Mouse (Mus musculus) neural tube, embryonic 12.5 days (tissue): ENCODE results near the gene Mrps17. TPM values are rescaled to one million over a fixed set of nuclear protein-coding genes. Genes with fewer than 3 reads are reported as not detected.
"Not testable (repeated sequence)": the region's sequence is repeated elsewhere in the genome, so short reads cannot be mapped to it uniquely, and the experiment has no call there.

Experiments
- ATAC-seq: fragments of 200-750 bp; cut with Nextera tagmentation; 2 replicates; pipeline ENCODE4 v1.8.0; 2017; ENCODE audit warnings: low read depth, mild to moderate bottlenecking, moderate TSS enrichment, moderate library complexity; ENCODE audit not compliant: low FRiP score
- H3K27ac ChIP-seq: fragments of 300-500 bp; sonication (generic); 2 replicates; pipeline ENCODE4 v1.5.1; 2016
- H3K27me3 ChIP-seq: fragments of 300-500 bp; sonication (generic); replicated peaks from 2 replicates; pipeline ENCODE4 v1.6.1; 2016; ENCODE audit warnings: mild to moderate bottlenecking
- H3K36me3 ChIP-seq: fragments of 300-500 bp; sonication (generic); 2 replicates; pipeline ENCODE4 v1.6.1; 2016; ENCODE audit warnings: mild to moderate bottlenecking
- H3K4me1 ChIP-seq: fragments of 300-500 bp; sonication (generic); 2 replicates; pipeline ENCODE4 v1.6.1; 2016
- H3K4me2 ChIP-seq: fragments of 300-500 bp; sonication (generic); replicated peaks from 2 replicates; pipeline ENCODE4 v1.6.1; 2016; ENCODE audit warnings: mild to moderate bottlenecking
- H3K4me3 ChIP-seq: fragments of 300-500 bp; sonication (generic); 2 replicates; pipeline ENCODE4 v1.5.1; 2016
- H3K9ac ChIP-seq: fragments of 300-500 bp; sonication (generic); 2 replicates; pipeline ENCODE4 v1.6.1; 2016; ENCODE audit warnings: mild to moderate bottlenecking
- H3K9me3 ChIP-seq: fragments of 300-500 bp; sonication (generic); 2 replicates; pipeline ENCODE4 v1.6.1; 2016; ENCODE audit warnings: mild to moderate bottlenecking
- WGBS: fragments of 180-500 bp; shearing (Covaris S2); methylation state at CpG from one replicate; pipeline ENCODE4 v1.1.7; 2016; 5-methylcytosine and 5-hydroxymethylcytosine counted together
- polyA plus RNA-seq: library from polyadenylated mRNA; unstranded; fragments of >200 nt; fragmentation: Nextera tagmentation; extraction: Ambion mirVana; gene quantifications from 2 replicates; pipeline ENCODE4 v1.2.1, GENCODE M21; 2016

Mrps17 gene
- polyA plus RNA-seq, result 153 and 156 TPM in 2 replicates

- peak within 1 kb of the TSS; percentile 88 for H3K4me2 ChIP-seq
Measured at GRCm38 (mm10) chr5:129715326-129715861, at the start of gene Mrps17. Gene Mrps17, plus strand, starts transcription at chr5:129715497.

DNA sequence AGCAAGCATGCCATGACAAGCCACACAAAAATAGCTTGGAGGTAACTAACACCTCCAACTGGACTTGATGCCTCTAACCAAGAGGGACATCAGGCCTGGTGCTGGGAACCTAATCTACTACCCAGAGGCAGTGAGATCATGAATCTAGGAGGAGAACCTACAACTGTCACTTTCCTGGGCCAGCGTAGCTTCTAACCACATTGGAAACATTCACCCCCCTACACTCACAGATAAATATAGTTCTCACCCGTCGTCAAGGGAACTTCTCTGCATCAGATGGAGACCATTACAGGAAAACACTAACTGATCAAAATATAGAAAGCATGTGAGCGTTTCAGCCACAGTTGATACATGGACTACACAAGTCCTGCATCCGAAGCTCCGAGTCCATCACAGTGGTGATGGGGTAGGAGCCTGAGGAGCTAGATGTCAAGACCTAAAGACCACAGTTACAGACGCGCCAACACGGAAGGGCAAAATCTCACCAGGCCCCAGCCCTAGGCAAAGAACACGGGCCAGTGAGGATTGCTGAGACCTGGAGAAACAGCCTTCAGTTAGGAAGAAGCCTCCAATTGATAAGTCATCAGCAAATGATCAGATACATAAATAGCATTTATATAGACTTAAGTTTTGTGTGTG is 48.9 kb upstream of the Mrps17 start:
- 97% methylated on average over 10 of the region's 10 CpGs for WGBS
- H3K27me3 ChIP-seq, result no peaks in the 10 kb centered on the region
- ATAC-seq, result no peak
- peaks cover 12% of the 10 kb centered on the region for H3K4me1 ChIP-seq
- no peak overlapping the region for H3K4me2 ChIP-seq
- no peaks in the 10 kb centered on the region for H3K36me3 ChIP-seq
- H3K9ac ChIP-seq, result no peak overlapping the region
- H3K9me3 ChIP-seq, result no peaks in the 10 kb centered on the region
- H3K27ac ChIP-seq, result no peak overlapping the region
- H3K4me3 ChIP-seq, result no peak overlapping the region

More at GRCm38 (mm10) chr5:129715326-129715861, at the start of gene Mrps17:
- no peak within 1 kb of the TSS for H3K27ac ChIP-seq
- no peaks in the 10 kb centered on the region for H3K27me3 ChIP-seq
- H3K9me3 ChIP-seq, result no peaks in the 10 kb centered on the region
- H3K36me3 ChIP-seq, result peaks cover 33% of the 10 kb centered on the region
- peaks cover 6% of the 10 kb centered on the region; the same call in 1 of the 2 replicates for H3K4me1 ChIP-seq
- ATAC-seq, result peak; percentile 96
- under 1% methylated on average over 33 of the region's 33 CpGs for WGBS
- H3K9ac ChIP-seq, result peak within 1 kb of the TSS; percentile 72
- peak within 1 kb of the TSS; percentile 58 for H3K4me3 ChIP-seq

DNA sequence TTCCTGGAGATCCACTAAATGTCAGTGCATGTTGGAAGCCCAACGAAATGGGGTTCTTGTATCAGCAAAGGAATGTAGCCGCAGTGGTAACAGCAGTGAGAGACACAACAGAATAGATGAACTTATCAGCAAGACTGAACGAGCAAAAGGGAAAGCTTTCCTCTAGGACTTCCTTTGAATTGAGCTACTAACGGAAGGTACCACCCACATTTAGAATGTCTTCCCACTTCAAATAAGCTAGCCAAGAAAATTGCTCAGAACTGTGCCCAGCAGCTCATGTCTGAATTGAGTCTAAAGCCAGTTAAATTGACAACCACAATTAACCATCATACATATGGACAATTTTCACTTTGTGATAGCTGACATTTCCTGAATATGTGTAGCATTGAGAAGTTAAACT is 47.4 kb upstream of the Mrps17 start:
- Histone ChIP-seq H3K27ac (no peak overlapping the region), H3K27me3 (no peaks in the 10 kb centered on the region), H3K9ac (no peak overlapping the region), H3K4me1 (peaks cover 12% of the 10 kb centered on the region), H3K4me3 (no peak overlapping the region), H3K36me3 (no peaks in the 10 kb centered on the region), H3K9me3 (no peaks in the 10 kb centered on the region), H3K4me2 (no peak overlapping the region)
- WGBS, result 89% methylated on average over 4 of the region's 4 CpGs
- no peak for ATAC-seq

DNA sequence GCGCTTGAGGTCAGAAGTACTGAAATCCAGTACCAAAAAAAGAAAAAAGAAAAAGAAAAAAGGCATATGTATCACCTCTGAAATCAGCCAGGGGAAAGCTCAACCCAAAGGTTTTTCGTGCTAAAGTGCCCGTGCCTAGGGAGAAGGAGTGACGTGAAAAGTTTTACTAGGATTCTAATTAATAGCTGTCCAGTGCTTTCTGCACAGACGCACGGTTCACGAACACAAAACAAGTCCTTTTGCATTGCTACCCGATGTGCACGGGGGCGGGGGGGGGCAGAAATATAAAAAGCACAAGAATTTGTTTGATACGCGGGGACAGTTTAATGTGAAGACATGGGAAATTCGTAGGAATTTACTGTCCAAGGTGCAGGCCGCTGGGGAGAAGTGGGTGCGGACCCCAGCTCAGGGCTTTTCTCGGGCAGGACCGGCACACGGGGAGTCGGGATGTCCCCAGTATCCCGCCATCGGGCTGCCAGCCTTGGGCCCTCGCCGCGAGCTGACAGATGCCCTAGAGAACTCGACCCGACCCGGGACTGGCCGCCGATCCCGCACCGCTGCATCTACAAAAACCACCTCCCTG is 45.8 kb upstream of the Mrps17 start:
- under 1% methylated on average over 31 of the region's 31 CpGs for WGBS
- ATAC-seq, result peak; percentile 56; the same call in 1 of the 2 replicates
- H3K4me1 ChIP-seq, result peaks cover 12% of the 10 kb centered on the region
- H3K36me3 ChIP-seq, result no peaks in the 10 kb centered on the region
- H3K27ac ChIP-seq, result no peak overlapping the region
- peaks cover 4% of the 10 kb centered on the region; the same call in 1 of the 2 replicates for H3K9me3 ChIP-seq
- H3K4me3 ChIP-seq, result peak overlapping the region; percentile 73
- H3K27me3 ChIP-seq, result no peaks in the 10 kb centered on the region
- H3K4me2 ChIP-seq, result peak overlapping the region; percentile 80
- H3K9ac ChIP-seq, result peak overlapping the region; percentile 81

DNA sequence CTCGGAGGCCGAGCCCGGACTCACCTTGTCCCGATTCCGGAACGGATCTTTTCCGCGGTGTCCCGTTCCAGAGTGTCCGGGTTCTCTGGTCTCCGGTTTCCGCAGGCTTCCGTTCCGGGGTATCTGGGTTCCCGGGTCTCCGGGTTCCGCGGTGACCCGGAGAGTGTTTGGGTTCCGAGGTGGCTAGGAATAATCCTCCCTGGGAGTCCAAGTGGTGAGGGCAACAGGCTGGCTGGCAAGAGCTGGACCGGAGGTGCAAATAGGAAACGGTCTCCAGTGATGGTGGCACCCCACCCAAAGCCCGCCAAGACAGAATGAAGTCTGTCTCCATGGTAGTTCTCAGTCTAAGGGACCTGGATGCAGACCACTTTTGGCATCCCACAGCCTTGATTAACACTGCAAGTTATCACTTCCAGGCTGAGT is 45.2 kb upstream of the Mrps17 start, which contains the start of gene Zfp11:
Zfp11 (minus strand) TSS at position 64 of the 423 bp plus-strand sequence.
- Histone ChIP-seq H3K9me3 (peaks cover 6% of the 10 kb centered on the region; the same call in 1 of the 2 replicates), H3K4me2 (peak within 1 kb of the TSS; percentile 80), H3K4me3 (peak within 1 kb of the TSS; percentile 73), H3K4me1 (peaks cover 12% of the 10 kb centered on the region), H3K9ac (peak within 1 kb of the TSS; percentile 81), H3K27me3 (no peaks in the 10 kb centered on the region), H3K36me3 (no peaks in the 10 kb centered on the region), H3K27ac (no peak within 1 kb of the TSS)
- 1% methylated on average over 23 of the region's 23 CpGs for WGBS
- ATAC-seq, result peak; percentile 65

GRCm38 (mm10) chr5:129685141-129685540 is 30.2 kb upstream of the Mrps17 start:
- H3K27ac ChIP-seq, H3K27me3 ChIP-seq, H3K36me3 ChIP-seq, H3K4me2 ChIP-seq, H3K9ac ChIP-seq, ATAC-seq, H3K4me1 ChIP-seq, H3K9me3 ChIP-seq, H3K4me3 ChIP-seq: not testable (repeated sequence)
- WGBS, result 93% methylated on average over 5 of the region's 5 CpGs

GRCm38 (mm10) chr5:129687621-129688020 is 27.7 kb upstream of the Mrps17 start:
- WGBS, result 88% methylated on average over 7 of the region's 7 CpGs
- ATAC-seq, result no peak

GRCm38 (mm10) chr5:129690528-129690927 is 24.8 kb upstream of the Mrps17 start:
- no peaks in the 10 kb centered on the region for H3K36me3 ChIP-seq
- H3K9ac ChIP-seq, result no peak overlapping the region
- H3K27me3 ChIP-seq, result no peaks in the 10 kb centered on the region
- H3K27ac ChIP-seq, result no peak overlapping the region
- no peak for ATAC-seq
- H3K4me1 ChIP-seq, result no peaks in the 10 kb centered on the region
- 77% methylated on average over 3 of the region's 3 CpGs for WGBS
- H3K4me2 ChIP-seq, result no peak overlapping the region
- no peaks in the 10 kb centered on the region for H3K9me3 ChIP-seq
- H3K4me3 ChIP-seq, result no peak overlapping the region

More at GRCm38 (mm10) chr5:129687621-129688020, 27.7 kb upstream of the Mrps17 start:
- H3K9ac ChIP-seq, result no peak overlapping the region
- no peaks in the 10 kb centered on the region for H3K4me1 ChIP-seq
- no peaks in the 10 kb centered on the region for H3K27me3 ChIP-seq
- H3K36me3 ChIP-seq, result no peaks in the 10 kb centered on the region
- H3K4me2 ChIP-seq, result no peak overlapping the region
- H3K4me3 ChIP-seq, result no peak overlapping the region
- H3K9me3 ChIP-seq, result no peaks in the 10 kb centered on the region
- no peak overlapping the region for H3K27ac ChIP-seq

DNA sequence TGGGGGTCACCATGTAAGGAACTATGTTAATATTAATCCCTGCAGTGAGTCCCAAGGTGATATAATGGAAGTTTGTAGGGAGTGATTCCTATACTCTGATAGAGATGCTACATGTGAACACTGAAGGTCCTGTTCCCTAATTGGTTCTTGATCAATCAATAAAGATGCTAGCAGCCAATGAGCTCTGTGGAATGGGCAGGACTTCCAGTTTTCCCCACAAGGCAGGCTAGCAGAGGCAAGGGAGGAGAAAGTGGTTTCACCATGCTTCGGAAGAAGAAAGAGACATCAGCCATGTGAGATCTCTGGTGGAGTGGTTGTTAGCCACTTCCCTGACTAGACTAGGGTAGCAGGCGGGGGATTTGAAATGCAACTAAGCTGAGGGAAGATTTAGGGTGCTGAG is 14.8 kb upstream of the Mrps17 start:
- ATAC-seq, result no peak
- no peaks in the 10 kb centered on the region for H3K9me3 ChIP-seq
- no peaks in the 10 kb centered on the region for H3K36me3 ChIP-seq
- WGBS, result 38% methylated on average over 2 of the region's 2 CpGs
- H3K9ac ChIP-seq, result no peak overlapping the region
- H3K4me2 ChIP-seq, result no peak overlapping the region
- H3K27me3 ChIP-seq, result no peaks in the 10 kb centered on the region
- H3K27ac ChIP-seq, result no peak overlapping the region
- H3K4me1 ChIP-seq, result no peaks in the 10 kb centered on the region
- no peak overlapping the region for H3K4me3 ChIP-seq

GRCm38 (mm10) chr5:129701706-129702105 is 13.6 kb upstream of the Mrps17 start:
- H3K4me3 ChIP-seq, result no peak overlapping the region
- H3K4me1 ChIP-seq, result no peaks in the 10 kb centered on the region
- no peak for ATAC-seq

DNA sequence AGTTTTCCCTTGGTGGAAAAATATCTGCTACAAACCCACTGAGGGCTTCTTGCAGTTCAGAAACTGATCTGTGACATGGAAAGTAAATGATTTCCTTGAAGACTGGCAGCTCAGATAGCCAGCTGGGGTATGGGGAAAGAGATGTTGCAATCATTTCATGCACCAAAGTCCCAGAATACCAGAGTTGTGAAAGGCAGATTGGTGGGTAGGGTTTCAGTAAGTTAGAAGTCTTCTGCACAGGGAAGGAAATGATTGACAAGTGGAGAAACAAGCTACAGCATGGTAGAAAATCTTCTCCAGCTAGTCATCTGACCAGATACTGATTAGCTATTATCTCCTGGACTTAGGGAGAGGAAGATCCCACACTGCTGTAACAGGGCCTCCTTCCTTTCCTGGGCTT is 11.9 kb upstream of the Mrps17 start:
- no peak for ATAC-seq

More at GRCm38 (mm10) chr5:129701706-129702105, 13.6 kb upstream of the Mrps17 start:
- no peak overlapping the region for H3K27ac ChIP-seq
- H3K36me3 ChIP-seq, result no peaks in the 10 kb centered on the region
- H3K9me3 ChIP-seq, result no peaks in the 10 kb centered on the region
- no peaks in the 10 kb centered on the region for H3K27me3 ChIP-seq
- no peak overlapping the region for H3K4me2 ChIP-seq
- 75% methylated on average over 1 of the region's 1 CpGs for WGBS
- no peak overlapping the region for H3K9ac ChIP-seq

GRCm38 (mm10) chr5:129708412-129708811 is 6.9 kb upstream of the Mrps17 start, which contains the start of gene Sept14:
Gene Sept14, minus strand, starts transcription at chr5:129708512.
- H3K4me3 ChIP-seq, result no peak within 1 kb of the TSS
- H3K4me1 ChIP-seq, result no peaks in the 10 kb centered on the region
- no peaks in the 10 kb centered on the region for H3K36me3 ChIP-seq
- no peak for ATAC-seq
- no peak within 1 kb of the TSS for H3K4me2 ChIP-seq
- H3K9me3 ChIP-seq, result no peaks in the 10 kb centered on the region
- WGBS, result 69% methylated on average over 2 of the region's 2 CpGs
- H3K27me3 ChIP-seq, result 0 out of 2 replicates have a peak, but pooled peaks cover 3% of the 10 kb centered on the region
- no peak within 1 kb of the TSS for H3K27ac ChIP-seq
- H3K9ac ChIP-seq, result no peak within 1 kb of the TSS

More for the DNA sequence above, 11.9 kb upstream of the Mrps17 start:
- Histone ChIP-seq H3K9me3 (no peaks in the 10 kb centered on the region), H3K4me3 (no peak overlapping the region), H3K27ac (no peak overlapping the region), H3K4me1 (no peaks in the 10 kb centered on the region), H3K9ac (no peak overlapping the region), H3K4me2 (no peak overlapping the region), H3K36me3 (no peaks in the 10 kb centered on the region), H3K27me3 (0 out of 2 replicates have a peak, but pooled peaks cover 2% of the 10 kb centered on the region)
